Mouse (Mus musculus) small intestine, adult 2 months (tissue): ENCODE measurements at regions not wholly inside any gene's neighbourhood (a gene's known extent, or its start where the extent isn't known, plus 50 kb on each side); places are given as distances from the start of the nearest gene placed in this dataset.

Experiments used
- H3K27ac ChIP-seq: fragments of 200-500 bp; 2 replicates; pipeline ENCODE4 v1.5.1; 2012; ENCODE audit warnings: low read depth, low read length, control low read depth, inconsistent platforms; ENCODE audit not compliant: insufficient read depth
- H3K27me3 ChIP-seq: fragments of 200-500 bp; 2 replicates; pipeline ENCODE4 v1.6.1; 2012; ENCODE audit warnings: mild to moderate bottlenecking, moderate library complexity, low read length, inconsistent platforms; ENCODE audit not compliant: control insufficient read depth, insufficient read depth
- H3K36me3 ChIP-seq: fragments of 200-500 bp; 2 replicates; pipeline ENCODE4 v1.6.1; 2012; ENCODE audit warnings: mild to moderate bottlenecking, low read length, control low read depth, inconsistent platforms; ENCODE audit not compliant: control insufficient read depth, insufficient read depth
- H3K4me1 ChIP-seq: fragments of 200-500 bp; 2 replicates; pipeline ENCODE4 v1.6.1; 2012; ENCODE audit warnings: low read length, inconsistent platforms, mixed read lengths; ENCODE audit not compliant: control insufficient read depth, insufficient read depth, insufficient read length
- H3K4me3 ChIP-seq: fragments of 200-500 bp; 2 replicates; pipeline ENCODE4 v1.5.1; 2012; ENCODE audit warnings: low read depth, mild to moderate bottlenecking, control low read depth, inconsistent platforms, low read length, moderate library complexity
- CTCF ChIP-seq: fragments of 200-500 bp; IDR thresholded peaks from 2 replicates; pipeline ENCODE4 v1.5.1; 2012; ENCODE audit warnings: low read depth, mild to moderate bottlenecking, control low read depth, inconsistent platforms, low read length, moderate library complexity, mixed read lengths; ENCODE audit not compliant: insufficient replicate concordance, insufficient read length; ENCODE audit errors: extremely low read depth
- POLR2A ChIP-seq: fragments of 200-500 bp; IDR thresholded peaks from 2 replicates; pipeline ENCODE4 v1.6.1; 2012; ENCODE audit warnings: low read depth, mild to moderate bottlenecking, control low read depth, inconsistent platforms, low read length, moderate library complexity
- WGBS: fragments of 180-500 bp; shearing (Covaris S2); methylation state at CpG from one replicate; pipeline ENCODE4 v1.1.7; 2018; 5-methylcytosine and 5-hydroxymethylcytosine counted together

- H3K27me3 ChIP-seq, result no peaks in the 10 kb centered on the region
- H3K4me1 ChIP-seq, result no peaks in the 10 kb centered on the region
- no peak for TF ChIP-seq POLR2A
- no peak for TF ChIP-seq CTCF
- no peak overlapping the region for H3K4me3 ChIP-seq
- WGBS, result 83% methylated on average over 6 of the region's 6 CpGs
- H3K36me3 ChIP-seq, result no peaks in the 10 kb centered on the region
- H3K27ac ChIP-seq, result no peak overlapping the region
Measured at GRCm38 (mm10) chr17:67569865-67570264, 62.7 kb downstream of the Lrrc30 start.

- TF ChIP-seq POLR2A (no peak), CTCF (no peak)
- Histone ChIP-seq H3K36me3 (no peaks in the 10 kb centered on the region), H3K27ac (no peak overlapping the region), H3K4me3 (no peak overlapping the region), H3K27me3 (no peaks in the 10 kb centered on the region), H3K4me1 (no peaks in the 10 kb centered on the region)
- WGBS, result 83% methylated on average over 11 of the region's 11 CpGs
Measured at GRCm38 (mm10) chr17:67566216-67566615, 66.3 kb downstream of the Lrrc30 start.

GRCm38 (mm10) chr17:67565746-67566145, 66.8 kb downstream of the Lrrc30 start:
- Histone ChIP-seq H3K36me3 (no peaks in the 10 kb centered on the region), H3K27ac (no peak overlapping the region), H3K4me1 (no peaks in the 10 kb centered on the region), H3K4me3 (no peak overlapping the region), H3K27me3 (no peaks in the 10 kb centered on the region)
- WGBS, result 52% methylated on average over 3 of the region's 3 CpGs
- no peak for TF ChIP-seq CTCF
- TF ChIP-seq POLR2A, result no peak

GRCm38 (mm10) chr17:67564845-67565244, 67.7 kb downstream of the Lrrc30 start:
- TF ChIP-seq CTCF (no peak), POLR2A (no peak)
- Histone ChIP-seq H3K27ac (no peak overlapping the region; the same call in 1 of the 2 replicates), H3K27me3 (no peaks in the 10 kb centered on the region), H3K36me3 (no peaks in the 10 kb centered on the region), H3K4me3 (no peak overlapping the region), H3K4me1 (no peaks in the 10 kb centered on the region)
- 33% methylated on average over 3 of the region's 3 CpGs for WGBS

GRCm38 (mm10) chr17:67563036-67563435, 69.5 kb downstream of the Lrrc30 start:
- TF ChIP-seq POLR2A, result no peak
- no peak for TF ChIP-seq CTCF
- no peak overlapping the region for H3K4me3 ChIP-seq
- 80% methylated on average over 7 of the region's 7 CpGs for WGBS

GRCm38 (mm10) chr17:67561802-67562201, 70.7 kb downstream of the Lrrc30 start:
- 57% methylated on average over 4 of the region's 4 CpGs for WGBS
- Histone ChIP-seq H3K27me3 (no peaks in the 10 kb centered on the region), H3K36me3 (no peaks in the 10 kb centered on the region), H3K4me3 (no peak overlapping the region), H3K4me1 (no peaks in the 10 kb centered on the region), H3K27ac (no peak overlapping the region)
- TF ChIP-seq POLR2A (no peak), CTCF (no peak)

More at GRCm38 (mm10) chr17:67563036-67563435, 69.5 kb downstream of the Lrrc30 start:
- no peaks in the 10 kb centered on the region for H3K27me3 ChIP-seq
- no peaks in the 10 kb centered on the region for H3K36me3 ChIP-seq
- no peak overlapping the region for H3K27ac ChIP-seq
- no peaks in the 10 kb centered on the region for H3K4me1 ChIP-seq

- no peaks in the 10 kb centered on the region for H3K27me3 ChIP-seq
- no peaks in the 10 kb centered on the region for H3K4me1 ChIP-seq
- 62% methylated on average over 7 of the region's 7 CpGs for WGBS
- H3K27ac ChIP-seq, result no peak overlapping the region
- H3K4me3 ChIP-seq, result no peak overlapping the region
- TF ChIP-seq CTCF (no peak), POLR2A (no peak)
- no peaks in the 10 kb centered on the region for H3K36me3 ChIP-seq
Measured at GRCm38 (mm10) chr17:67557351-67557870, 75.1 kb downstream of the Lrrc30 start.
